Mouse (Mus musculus) stomach, postnatal 0 days (tissue): ENCODE measurements around the gene Rep15. TPM values are rescaled to one million over a fixed set of nuclear protein-coding genes. Genes with fewer than 3 reads are reported as not detected.

Experiments
- ATAC-seq: fragments of 200-750 bp; cut with Nextera tagmentation; 2 replicates; pipeline ENCODE4 v1.8.0; 2017; ENCODE audit not compliant: low FRiP score, low TSS enrichment
- DNase-seq: peaks from one replicate; pipeline ENCODE4 v3.0.0-alpha.2; 2016; ENCODE audit warnings: low spot score
- H3K27ac ChIP-seq: fragments of 300-500 bp; sonication (generic); replicated peaks from 2 replicates; pipeline ENCODE4 v1.5.1; 2014; ENCODE audit warnings: mild to moderate bottlenecking, control low read depth
- H3K27me3 ChIP-seq: fragments of 300-500 bp; sonication (generic); 2 replicates; pipeline ENCODE4 v1.6.1; 2014; ENCODE audit warnings: low read length; ENCODE audit not compliant: control insufficient read depth, insufficient read depth
- H3K36me3 ChIP-seq: fragments of 300-500 bp; sonication (generic); 2 replicates; pipeline ENCODE4 v1.6.1; 2014; ENCODE audit warnings: low read length, mixed read lengths; ENCODE audit not compliant: control insufficient read depth, insufficient read depth
- H3K4me1 ChIP-seq: fragments of 300-500 bp; sonication (generic); replicated peaks from 2 replicates; pipeline ENCODE4 v1.6.1; 2014; ENCODE audit warnings: antibody characterized with exemption; ENCODE audit not compliant: control insufficient read depth, insufficient read depth
- H3K4me2 ChIP-seq: fragments of 300-500 bp; sonication (generic); replicated peaks from 2 replicates; pipeline ENCODE4 v1.6.1; 2014; ENCODE audit warnings: low read depth, mild to moderate bottlenecking, control low read depth, moderate library complexity
- H3K4me3 ChIP-seq: fragments of 300-500 bp; sonication (generic); 2 replicates; pipeline ENCODE4 v1.5.1; 2014; ENCODE audit warnings: low read depth, low read length, control low read depth
- H3K9ac ChIP-seq: fragments of 300-500 bp; sonication (generic); 2 replicates; pipeline ENCODE4 v1.6.1; 2014; ENCODE audit warnings: mild to moderate bottlenecking, low read length, control low read depth, mixed read lengths
- H3K9me3 ChIP-seq: fragments of 300-500 bp; sonication (generic); 2 replicates; pipeline ENCODE4 v1.6.1; 2016; ENCODE audit warnings: low read length; ENCODE audit not compliant: control insufficient read depth
- CTCF ChIP-seq: IDR thresholded peaks from 2 replicates; pipeline ENCODE4 v1.5.1; 2016; ENCODE audit warnings: antibody characterized with exemption, low read depth, mild to moderate bottlenecking, moderate library complexity
- EP300 ChIP-seq: optimal IDR thresholded peaks from 2 replicates; pipeline ENCODE3; 2016; ENCODE audit warnings: antibody characterized with exemption
- WGBS: fragments of 180-500 bp; shearing (Covaris S2); extraction: QIAGEN DNeasy Blood & Tissue Kit; methylation state at CpG from one replicate; pipeline ENCODE4 v1.1.7; 2014; 5-methylcytosine and 5-hydroxymethylcytosine counted together
- polyA plus RNA-seq: library from polyadenylated mRNA; unstranded; fragments of >200 nt; fragmentation: Nextera tagmentation; extraction: Ambion mirVana; gene quantifications from 2 replicates; pipeline ENCODE4 v1.2.1, GENCODE M21; 2015

Gene Rep15
- polyA plus RNA-seq, 1 experiment from 2014 or later = 173 TPM

GRCm38 (mm10) chr6:147030096-147030885 lies 2.1 kb upstream of the Rep15 start:
- Histone ChIP-seq H3K4me2 (no peak overlapping the region), H3K36me3 (peaks cover 20% of the 10 kb centered on the region; the same call in 1 of the 2 replicates), H3K9me3 (no peaks in the 10 kb centered on the region), H3K4me3 (no peak overlapping the region), H3K9ac (no peak overlapping the region), H3K27me3 (no peaks in the 10 kb centered on the region), H3K4me1 (no peaks in the 10 kb centered on the region), H3K27ac (no peak overlapping the region)
- DNase-seq (peak; percentile 7), ATAC-seq (no peak)
- 87% methylated on average over 15 of the region's 15 CpGs for WGBS
- no peak for TF ChIP-seq CTCF
- no peak for TF ChIP-seq EP300

- Histone ChIP-seq H3K36me3 (no peaks in the 10 kb centered on the region), H3K4me3 (peak within 1 kb of the TSS; percentile 87), H3K27me3 (no peaks in the 10 kb centered on the region), H3K4me1 (peaks cover 4% of the 10 kb centered on the region; the same call in 1 of the 2 replicates), H3K9ac (peak within 1 kb of the TSS; percentile 94), H3K27ac (peak within 1 kb of the TSS; percentile 89), H3K4me2 (peak within 1 kb of the TSS; percentile 72), H3K9me3 (no peaks in the 10 kb centered on the region)
- WGBS = 4% methylated on average over 56 of the region's 66 CpGs
- DNase-seq (peak; percentile 93), ATAC-seq (peak; percentile 97)
- TF ChIP-seq EP300 (no peak), CTCF (peak; percentile 39; the same call in 1 of the 2 replicates)
These were observed 10.2 kb downstream of the Rep15 start, which contains the start of gene Mrps35 for GRCm38 (mm10) chr6:147042291-147043290. Gene Mrps35, plus strand, starts transcription at chr6:147042764.

- 36% methylated on average over 7 of the region's 7 CpGs for WGBS
- Histone ChIP-seq H3K4me3 (peak overlapping the region; percentile 87), H3K27ac (no peak overlapping the region; the same call in 1 of the 2 replicates), H3K9me3 (no peaks in the 10 kb centered on the region), H3K27me3 (no peaks in the 10 kb centered on the region), H3K36me3 (no peaks in the 10 kb centered on the region; the same call in 1 of the 2 replicates), H3K9ac (peak overlapping the region; percentile 94), H3K4me1 (peaks cover 4% of the 10 kb centered on the region; the same call in 1 of the 2 replicates), H3K4me2 (peak overlapping the region; percentile 72)
- no peak for DNase-seq
- no peak for ATAC-seq
- TF ChIP-seq CTCF (no peak), EP300 (no peak)
These were observed 11.2 kb downstream of the Rep15 start for GRCm38 (mm10) chr6:147043633-147044032.

- no peak for ATAC-seq
- Histone ChIP-seq H3K27ac (no peak overlapping the region), H3K36me3 (peaks cover 19% of the 10 kb centered on the region; the same call in 1 of the 2 replicates)
These were observed 16.9 kb downstream of the Rep15 start for GRCm38 (mm10) chr6:147049239-147049805.

GRCm38 (mm10) chr6:147051666-147052065 lies 19.3 kb downstream of the Rep15 start:
- Histone ChIP-seq H3K27me3 (no peaks in the 10 kb centered on the region), H3K27ac (no peak overlapping the region), H3K36me3 (peaks cover 19% of the 10 kb centered on the region; the same call in 1 of the 2 replicates), H3K4me2 (no peak overlapping the region), H3K4me3 (no peak overlapping the region), H3K9me3 (no peaks in the 10 kb centered on the region), H3K4me1 (no peaks in the 10 kb centered on the region), H3K9ac (no peak overlapping the region)
- DNase-seq (no peak), ATAC-seq (no peak)
- TF ChIP-seq CTCF (no peak), EP300 (no peak)
- WGBS = 94% methylated on average over 8 of the region's 8 CpGs

More at GRCm38 (mm10) chr6:147049239-147049805, 16.9 kb downstream of the Rep15 start:
- no peaks in the 10 kb centered on the region for H3K27me3 ChIP-seq
- TF ChIP-seq CTCF (no peak), EP300 (no peak)
- no peak overlapping the region for H3K4me3 ChIP-seq
- DNase-seq = no peak
- H3K9me3 ChIP-seq = no peaks in the 10 kb centered on the region
- no peak overlapping the region for H3K9ac ChIP-seq
- WGBS = 91% methylated on average over 13 of the region's 13 CpGs
- no peak overlapping the region for H3K4me2 ChIP-seq
- H3K4me1 ChIP-seq = no peaks in the 10 kb centered on the region
